Mouse (Mus musculus) inflammation-experienced regulatory T-cells, adult 6 months (primary cell): Measurements from ENCODE around the gene Rad51. TPM values are rescaled to one million over a fixed set of nuclear protein-coding genes. Genes with fewer than 3 reads are reported as not detected.

ENCODE experiments used
- ATAC-seq: one replicate; pipeline ENCODE4 v1.8.0; 2017
- polyA plus RNA-seq, 3 experiments: library from polyadenylated mRNA; unstranded; fragments of 100-300 nt; shearing (Covaris generic); gene quantifications; one replicate each; pipeline ENCODE4 v1.2.1; 2017

Gene Rad51
- 10 to 100 TPM in 1 of 3 experiments, 1 to 10 TPM in 2; 3.8 to 40.3 (median 4.5) TPM for polyA plus RNA-seq

DNA sequence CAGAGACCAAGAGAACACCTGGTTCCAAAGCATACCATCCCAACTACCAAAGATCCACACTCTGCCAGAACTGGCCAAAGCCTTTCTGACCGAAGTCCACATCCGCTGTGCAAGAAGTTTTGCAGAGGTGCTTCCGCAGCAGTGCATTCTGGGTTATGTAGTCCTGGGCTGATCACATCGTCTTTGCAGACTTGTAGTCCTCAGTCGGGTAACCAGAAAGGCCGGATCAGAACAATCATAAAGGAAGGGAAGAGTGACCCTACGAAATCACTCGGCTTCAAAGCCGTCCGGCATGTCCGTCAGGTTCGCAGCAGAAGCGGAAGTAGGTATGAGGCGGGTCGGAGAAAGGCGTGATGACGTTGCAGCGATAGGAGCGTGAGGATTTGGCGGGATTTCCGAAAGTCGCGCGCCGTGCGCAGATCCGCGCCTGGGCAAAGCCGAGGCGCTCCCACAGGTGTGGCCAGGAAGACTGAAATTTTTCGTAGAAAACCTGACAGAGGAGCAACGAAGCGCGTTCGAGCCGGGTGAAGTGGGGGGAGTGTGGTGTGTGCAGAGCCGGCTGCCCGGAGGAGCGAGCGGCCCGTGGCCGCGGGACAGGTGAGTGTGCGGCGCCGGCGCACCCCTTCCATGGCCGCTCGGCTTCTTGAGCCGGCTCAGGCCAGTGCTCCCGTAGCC is at the start of gene Rad51:
Gene Rad51, plus strand, starts transcription at position 356 of the 675 bp plus-strand sequence.
- ATAC-seq: peak; percentile 96

DNA sequence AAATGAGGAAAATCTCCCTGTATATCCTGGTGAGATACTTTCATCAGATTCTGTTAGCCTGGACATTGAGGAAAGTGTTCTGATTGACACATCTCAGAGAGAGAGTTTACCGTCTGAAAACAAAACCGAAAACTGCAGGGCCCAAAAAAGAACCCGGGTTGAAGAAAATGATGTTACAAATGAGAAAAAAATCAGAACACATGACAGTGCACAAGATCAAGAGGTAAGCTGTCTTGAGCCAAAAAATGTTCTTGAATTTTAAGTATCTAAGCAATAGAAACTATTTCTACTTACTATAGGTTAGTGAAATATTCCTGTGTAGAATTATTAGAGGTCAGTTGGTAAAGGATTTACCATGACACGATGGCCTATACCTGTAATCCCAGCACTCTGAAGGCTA is 40.2 kb upstream of the Rad51 start:
- ATAC-seq: no peak

DNA sequence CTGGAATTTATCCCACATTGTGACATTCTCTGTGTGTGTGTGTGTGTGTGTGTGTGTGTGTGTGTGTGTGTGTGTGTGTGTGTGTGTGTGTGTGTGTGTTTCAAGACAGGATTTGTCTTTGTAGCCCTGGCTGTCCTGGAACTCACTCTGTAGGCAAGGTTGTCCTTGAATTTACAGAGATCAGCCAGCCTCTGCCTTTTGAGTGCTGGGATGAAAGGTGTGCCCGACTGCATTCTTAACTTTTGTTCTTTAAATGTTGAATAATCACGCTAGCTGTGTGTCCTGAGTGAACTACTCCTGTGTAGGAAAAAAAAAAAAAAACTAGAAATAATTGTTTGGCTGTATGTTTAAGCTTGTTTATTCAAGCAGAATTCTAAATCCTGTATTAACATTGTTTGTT is 26.4 kb upstream of the Rad51 start:
- no peak for ATAC-seq

DNA sequence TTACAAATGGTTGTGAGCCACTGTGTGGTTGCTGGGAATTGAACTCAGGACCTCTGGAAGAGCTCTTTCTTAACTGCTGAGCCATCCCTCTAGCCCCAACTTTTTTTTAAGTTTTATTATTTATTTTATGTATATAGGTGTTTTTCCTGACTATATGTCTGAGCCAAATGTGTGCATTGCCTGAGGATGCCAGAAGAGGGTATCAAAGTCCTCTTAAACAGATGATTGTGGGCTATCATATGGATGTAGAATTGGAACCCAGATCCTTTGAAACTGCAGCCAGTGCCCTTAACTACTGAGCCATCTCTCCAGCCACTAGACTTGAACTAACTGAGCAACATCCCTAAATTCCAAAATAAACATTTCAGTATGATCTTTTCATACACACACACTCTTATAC is 11.0 kb upstream of the Rad51 start:
- no peak for ATAC-seq

- ATAC-seq: no peak
These were observed 6.0 kb upstream of the Rad51 start for GRCm38 (mm10) chr2:119106583-119106982.

DNA sequence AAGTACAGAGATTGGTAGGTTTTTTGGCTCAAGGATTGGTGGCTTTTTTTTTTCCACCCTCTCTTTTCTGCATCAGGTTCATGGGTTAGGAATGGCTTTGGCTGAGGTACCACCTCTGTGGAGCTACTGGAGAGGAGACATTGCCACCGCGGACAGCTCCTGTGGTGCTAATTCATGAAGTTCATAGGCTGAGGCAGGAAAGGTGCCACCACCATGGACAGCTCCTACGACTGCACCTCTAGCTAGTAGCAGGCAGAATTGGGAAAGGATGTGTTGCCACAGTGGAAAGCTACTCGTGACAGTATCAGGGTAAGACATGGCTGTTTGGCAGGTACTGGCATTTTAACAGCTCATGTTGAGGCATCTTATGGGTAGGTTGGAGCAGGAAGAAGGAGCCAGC is 4.0 kb upstream of the Rad51 start:
- ATAC-seq: no peak

DNA sequence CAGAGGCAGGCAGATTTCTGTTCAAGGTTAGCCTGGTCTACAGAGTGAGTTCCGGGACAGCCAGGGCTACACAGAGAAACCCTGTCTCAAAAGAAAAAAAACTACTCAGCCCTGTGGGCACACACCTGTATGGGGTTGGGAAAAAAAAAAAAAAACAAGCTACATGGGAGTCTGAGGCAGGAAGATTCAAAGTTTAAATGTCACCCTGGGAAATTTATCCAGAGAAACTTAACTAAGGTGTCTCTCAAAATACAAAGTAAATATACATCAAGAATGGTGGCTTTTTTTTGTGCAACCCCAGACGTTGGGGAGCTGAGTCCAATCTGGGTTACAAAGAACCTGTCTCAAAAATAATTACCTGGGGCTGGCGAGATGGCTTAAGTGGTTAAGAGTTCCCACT is 1.5 kb upstream of the Rad51 start:
- no peak for ATAC-seq

- ATAC-seq: peak; percentile 41
These were observed 730 bp downstream of the Rad51 start for GRCm38 (mm10) chr2:119113121-119113925.

GRCm38 (mm10) chr2:119136346-119136898 is 23.8 kb downstream of the Rad51 start:
- ATAC-seq: no peak

- ATAC-seq: no peak
These were observed 32.6 kb downstream of the Rad51 start for GRCm38 (mm10) chr2:119145199-119145598.

- no peak for ATAC-seq
These were observed 33.8 kb downstream of the Rad51 start for GRCm38 (mm10) chr2:119146435-119146834.

- no peak for ATAC-seq
These were observed 34.6 kb downstream of the Rad51 start for GRCm38 (mm10) chr2:119147160-119147678.

GRCm38 (mm10) chr2:119147775-119148174 is 35.2 kb downstream of the Rad51 start:
- ATAC-seq: no peak

- ATAC-seq: no peak
These were observed 39.7 kb downstream of the Rad51 start for GRCm38 (mm10) chr2:119152255-119152654.

DNA sequence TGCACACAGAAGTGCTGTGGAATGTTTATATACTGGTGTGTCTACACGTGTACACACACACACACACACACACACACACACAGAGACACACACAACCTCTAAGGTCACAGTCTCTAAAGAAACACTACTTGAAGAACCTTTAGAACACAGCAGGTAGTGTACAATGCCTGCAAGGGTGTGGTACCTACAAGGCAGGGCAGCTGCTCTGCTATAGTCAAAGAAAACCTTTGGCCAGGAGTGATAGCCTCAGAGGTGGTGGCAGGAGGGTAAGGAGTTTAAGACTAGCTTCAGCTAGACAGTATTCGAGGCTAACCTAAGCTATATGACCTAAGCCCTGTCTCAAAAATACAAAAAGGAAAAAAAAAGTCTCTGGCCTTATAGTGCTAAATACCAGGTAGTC is 42.1 kb downstream of the Rad51 start:
- no peak for ATAC-seq

DNA sequence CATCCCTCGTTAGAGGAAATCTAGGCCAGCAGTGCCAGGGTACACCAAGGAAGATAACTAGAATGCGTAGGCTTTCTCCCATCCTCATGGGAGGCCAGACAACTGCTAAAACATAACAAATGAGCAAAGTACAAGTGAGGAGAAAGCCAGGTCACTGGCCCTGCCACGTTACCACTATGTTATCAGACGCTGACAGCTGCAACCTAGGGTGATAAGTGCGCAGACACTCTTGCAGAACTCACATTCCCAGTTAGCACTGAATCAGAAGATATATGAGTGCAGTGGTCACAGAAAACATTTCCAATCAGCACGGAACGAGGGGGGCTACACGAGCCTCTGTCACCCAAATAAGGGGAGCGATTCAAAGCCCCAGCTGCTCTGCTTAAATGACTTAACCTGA is 42.8 kb downstream of the Rad51 start:
- ATAC-seq: no peak

- ATAC-seq: peak; percentile 34
These were observed 43.6 kb downstream of the Rad51 start for GRCm38 (mm10) chr2:119156081-119156680.

GRCm38 (mm10) chr2:119156681-119157572 is 44.3 kb downstream of the Rad51 start, which contains the start of gene Rmdn3:
Gene Rmdn3, minus strand, starts transcription at chr2:119157034.
- peak; percentile 94 for ATAC-seq

DNA sequence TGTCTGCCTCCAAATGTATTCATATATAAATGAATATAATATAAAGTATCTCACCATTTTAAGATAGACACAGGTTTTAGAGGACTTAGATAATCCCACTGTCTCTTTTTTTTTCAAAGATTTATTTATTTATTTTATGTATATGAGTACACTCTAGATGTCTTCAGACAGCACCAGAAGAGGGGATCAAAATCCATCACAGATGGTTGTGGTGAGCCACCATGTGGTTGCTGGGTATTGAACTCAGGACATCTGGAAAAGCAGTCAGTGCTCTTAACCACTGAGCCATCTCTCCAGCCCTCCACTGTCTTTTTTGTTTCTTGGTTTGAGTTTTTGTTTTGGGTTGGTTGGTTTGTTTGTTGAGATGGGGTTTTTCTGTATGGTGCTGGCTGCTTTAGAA is 45.2 kb downstream of the Rad51 start:
- no peak for ATAC-seq

DNA sequence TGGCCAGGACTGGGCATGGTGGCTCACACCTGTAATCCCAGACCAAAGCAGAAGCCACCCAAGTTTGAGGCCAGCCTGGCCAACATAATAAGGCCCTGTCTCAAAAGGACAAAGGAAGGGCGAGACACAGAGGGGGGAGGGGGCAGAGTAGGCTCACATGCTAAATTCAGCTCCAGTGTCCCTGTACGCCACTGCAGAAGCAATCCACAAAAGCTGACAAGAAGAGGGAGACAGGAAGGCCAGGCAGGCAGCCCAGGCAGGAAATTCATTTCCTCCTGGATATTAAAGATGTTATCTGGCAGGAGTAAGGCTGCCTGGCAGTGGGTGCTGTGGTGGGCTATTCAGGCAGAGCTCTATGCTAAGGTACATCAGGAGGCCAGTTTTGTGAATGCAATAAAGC is 48.7 kb downstream of the Rad51 start:
- no peak for ATAC-seq

DNA sequence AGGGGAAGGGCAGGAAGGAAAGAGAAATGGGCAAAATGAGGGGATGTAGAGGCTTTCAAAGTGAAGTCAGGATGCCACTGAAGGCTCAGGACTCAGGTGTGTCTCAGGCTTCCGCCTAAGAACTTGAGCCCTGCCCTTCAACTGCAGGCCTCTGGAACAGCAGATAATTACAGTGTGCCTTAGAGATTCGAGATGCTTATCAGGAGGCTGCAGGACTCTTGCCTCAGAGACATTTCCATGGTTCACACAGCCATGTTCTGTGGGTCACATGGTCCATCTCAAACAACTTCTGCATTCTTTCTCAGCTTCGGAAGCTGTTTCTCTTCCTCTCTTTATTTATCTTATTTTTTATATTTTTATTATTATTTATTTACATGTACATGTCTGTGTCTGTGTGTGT is 50.5 kb downstream of the Rad51 start:
- ATAC-seq: no peak

- no peak for ATAC-seq
These were observed 51.4 kb downstream of the Rad51 start for GRCm38 (mm10) chr2:119163999-119164398.
